Mouse (Mus musculus) olfactory bulb, adult 2 months (tissue): Measurements from ENCODE around the gene Gm6583. TPM values are rescaled to one million over a fixed set of nuclear protein-coding genes. Genes with fewer than 3 reads are reported as not detected.

ENCODE experiments used
- H3K27ac ChIP-seq: fragments of 200-500 bp; 2 replicates; pipeline ENCODE4 v1.5.1; 2012; ENCODE audit warnings: low read depth, low read length; ENCODE audit not compliant: insufficient read depth
- H3K4me1 ChIP-seq: fragments of 200-500 bp; 2 replicates; pipeline ENCODE4 v1.6.1; 2012; ENCODE audit warnings: low read length; ENCODE audit not compliant: control insufficient read depth, insufficient read depth
- H3K4me3 ChIP-seq: fragments of 200-500 bp; 2 replicates; pipeline ENCODE4 v1.5.1; 2012; ENCODE audit warnings: mild to moderate bottlenecking, low read depth, low read length, moderate library complexity; ENCODE audit not compliant: insufficient read depth
- CTCF ChIP-seq: fragments of 200-500 bp; IDR thresholded peaks from 2 replicates; pipeline ENCODE4 v1.5.1; 2012; ENCODE audit warnings: low read depth, mild to moderate bottlenecking, low read length, moderate library complexity; ENCODE audit not compliant: insufficient read depth
- POLR2A ChIP-seq: fragments of 200-500 bp; IDR thresholded peaks from 2 replicates; pipeline ENCODE4 v1.6.1; 2012; ENCODE audit warnings: mild to moderate bottlenecking, low read depth, low read length, moderate library complexity; ENCODE audit not compliant: insufficient read depth
- WGBS: fragments of 180-500 bp; shearing (Covaris S2); methylation state at CpG from one replicate; pipeline ENCODE4 v1.1.7; 2018; 5-methylcytosine and 5-hydroxymethylcytosine counted together
- polyA plus RNA-seq: library from polyadenylated mRNA; stranded (reverse); fragments of >200 nt; gene quantifications from 2 replicates; pipeline ENCODE4 v1.2.4, GENCODE M21; 2012; ENCODE audit warnings: low replicate concordance; ENCODE audit not compliant: missing spikeins, insufficient read depth, insufficient read length

Gm6583 gene
- polyA plus RNA-seq, 1 experiment = not detected

GRCm38 (mm10) chr5:112389352-112389751 lies 33.5 kb upstream of the Gm6583 start:
- peaks cover 44% of the 10 kb centered on the region for H3K4me1 ChIP-seq
- peak overlapping the region; percentile 1; the same call in 1 of the 2 replicates for H3K4me3 ChIP-seq
- H3K27ac ChIP-seq = no peak overlapping the region
- 27% methylated on average over 9 of the region's 9 CpGs for WGBS
- TF ChIP-seq POLR2A = no peak
- TF ChIP-seq CTCF = no peak

GRCm38 (mm10) chr5:112385973-112386372 lies 30.1 kb upstream of the Gm6583 start:
- TF ChIP-seq POLR2A (no peak), CTCF (no peak)
- H3K4me3 ChIP-seq = no peak overlapping the region
- WGBS = 82% methylated on average over 2 of the region's 2 CpGs
- H3K4me1 ChIP-seq = peaks cover 39% of the 10 kb centered on the region
- no peak overlapping the region for H3K27ac ChIP-seq

GRCm38 (mm10) chr5:112384805-112385472 lies 29.1 kb upstream of the Gm6583 start:
- 90% methylated on average over 13 of the region's 13 CpGs for WGBS

GRCm38 (mm10) chr5:112382641-112383330 lies 27.0 kb upstream of the Gm6583 start:
- H3K4me1 ChIP-seq = peaks cover 30% of the 10 kb centered on the region
- WGBS = 26% methylated on average over 17 of the region's 17 CpGs
- no peak overlapping the region for H3K4me3 ChIP-seq
- TF ChIP-seq POLR2A = no peak
- no peak for TF ChIP-seq CTCF
- H3K27ac ChIP-seq = no peak overlapping the region

More at GRCm38 (mm10) chr5:112384805-112385472, 29.1 kb upstream of the Gm6583 start:
- peaks cover 34% of the 10 kb centered on the region for H3K4me1 ChIP-seq
- TF ChIP-seq CTCF (no peak), POLR2A (no peak)
- no peak overlapping the region for H3K27ac ChIP-seq
- H3K4me3 ChIP-seq = no peak overlapping the region

- TF ChIP-seq CTCF (no peak), POLR2A (no peak)
- Histone ChIP-seq H3K4me1 (peaks cover 37% of the 10 kb centered on the region), H3K27ac (no peak overlapping the region), H3K4me3 (no peak overlapping the region)
- 39% methylated on average over 9 of the region's 9 CpGs for WGBS
These were observed 26.2 kb upstream of the Gm6583 start for GRCm38 (mm10) chr5:112382042-112382441.

GRCm38 (mm10) chr5:112381154-112381553 lies 25.3 kb upstream of the Gm6583 start:
- Histone ChIP-seq H3K4me3 (no peak overlapping the region), H3K27ac (no peak overlapping the region), H3K4me1 (peaks cover 42% of the 10 kb centered on the region)
- TF ChIP-seq CTCF = no peak
- TF ChIP-seq POLR2A = no peak
- 86% methylated on average over 11 of the region's 11 CpGs for WGBS

GRCm38 (mm10) chr5:112378716-112379115 lies 22.9 kb upstream of the Gm6583 start:
- 80% methylated on average over 6 of the region's 6 CpGs for WGBS
- Histone ChIP-seq H3K4me1 (peaks cover 50% of the 10 kb centered on the region), H3K27ac (no peak overlapping the region), H3K4me3 (no peak overlapping the region)
- TF ChIP-seq POLR2A = no peak
- TF ChIP-seq CTCF = no peak

GRCm38 (mm10) chr5:112377380-112377779 lies 21.5 kb upstream of the Gm6583 start:
- peaks cover 42% of the 10 kb centered on the region for H3K4me1 ChIP-seq
- TF ChIP-seq POLR2A = no peak
- no peak for TF ChIP-seq CTCF
- H3K27ac ChIP-seq = peak overlapping the region; percentile 34
- H3K4me3 ChIP-seq = no peak overlapping the region
- 83% methylated on average over 1 of the region's 1 CpGs for WGBS

- no peak overlapping the region for H3K4me3 ChIP-seq
- H3K4me1 ChIP-seq = peaks cover 43% of the 10 kb centered on the region
- H3K27ac ChIP-seq = peak overlapping the region; percentile 12; the same call in 1 of the 2 replicates
- no peak for TF ChIP-seq POLR2A
- TF ChIP-seq CTCF = no peak
- 56% methylated on average over 4 of the region's 4 CpGs for WGBS
These were observed 20.3 kb upstream of the Gm6583 start for GRCm38 (mm10) chr5:112376111-112376510.
